Mouse (Mus musculus): ENCODE results near the gene Mrps18c. TPM values are rescaled to one million over a fixed set of nuclear protein-coding genes. Genes with fewer than 3 reads are reported as not detected.

Mrps18c gene
- polyA plus RNA-seq (2014; fragmentation: Nextera tagmentation; extraction: Ambion mirVana) = 154 and 159 TPM in 2 replicates

- ATAC-seq (ENCODE audit: insufficient number of reproducible peaks, insufficient read depth, low FRiP score, low read depth) = peak; percentile 89
- peaks cover 54% of the 10 kb centered on the region for H3K36me3 ChIP-seq (ENCODE audit: control insufficient read depth, insufficient read depth, low read length)
- peak within 1 kb of the TSS; percentile 85 for H3K9ac ChIP-seq (ENCODE audit: low read length)
- peaks cover 0 to 11% of the 10 kb centered on the region in 2 experiments; a peak in 1 of 4 replicates for H3K4me1 ChIP-seq (ENCODE audit: control insufficient read depth in 2 of 2, insufficient read depth in 2 of 2, low read length in 2 of 2)
- H3K4me2 ChIP-seq (ENCODE audit: low read length) = peak within 1 kb of the TSS; percentile 97
- no peak within 1 kb of the TSS for H3K27ac ChIP-seq (replicated peaks in 1 of 2; ENCODE audit: control insufficient read depth in 1 of 2, insufficient read depth in 1 of 2, low read depth in 2 of 2, low read length in 2 of 2)
- WGBS = under 1% methylated on average over 67 of the region's 67 CpGs
- peak within 1 kb of the TSS; percentile 73 to 85 for H3K4me3 ChIP-seq (ENCODE audit: control insufficient read depth in 1 of 2, insufficient read depth in 1 of 2, low read depth in 1 of 2, low read length in 2 of 2)
- no peaks in the 10 kb centered on the region for H3K9me3 ChIP-seq (ENCODE audit: control insufficient read depth, low read length)
- no peaks in the 10 kb centered on the region for H3K27me3 ChIP-seq (ENCODE audit: control insufficient read depth, insufficient read depth, low read length)
These were observed at the start of gene Mrps18c, which contains the start of gene Helq for GRCm38 (mm10) chr5:100798165-100798860. Gene Mrps18c, plus strand, starts transcription at chr5:100798627. Gene Helq, minus strand, starts transcription at chr5:100798598.

GRCm38 (mm10) chr5:100750617-100751255 lies 47.7 kb upstream of the Mrps18c start:
- no peaks in the 10 kb centered on the region for H3K36me3 ChIP-seq (ENCODE audit: control insufficient read depth, insufficient read depth, low read length)
- no peaks in the 10 kb centered on the region for H3K4me1 ChIP-seq (ENCODE audit: control insufficient read depth in 2 of 2, insufficient read depth in 2 of 2, low read length in 2 of 2)
- no peak overlapping the region for H3K9ac ChIP-seq (ENCODE audit: low read length)
- H3K27ac ChIP-seq (replicated peaks in 1 of 2; ENCODE audit: control insufficient read depth in 1 of 2, insufficient read depth in 1 of 2, low read depth in 2 of 2, low read length in 2 of 2) = no peak overlapping the region
- H3K9me3 ChIP-seq (ENCODE audit: control insufficient read depth, low read length) = no peaks in the 10 kb centered on the region
- 80% methylated on average over 10 of the region's 10 CpGs for WGBS
- H3K27me3 ChIP-seq (ENCODE audit: control insufficient read depth, insufficient read depth, low read length) = no peaks in the 10 kb centered on the region
- no peak for ATAC-seq (ENCODE audit: insufficient number of reproducible peaks, insufficient read depth, low FRiP score, low read depth)
- no peak overlapping the region for H3K4me3 ChIP-seq (ENCODE audit: control insufficient read depth in 1 of 2, insufficient read depth in 1 of 2, low read depth in 1 of 2, low read length in 2 of 2)
- H3K4me2 ChIP-seq (ENCODE audit: low read length) = no peak overlapping the region

DNA sequence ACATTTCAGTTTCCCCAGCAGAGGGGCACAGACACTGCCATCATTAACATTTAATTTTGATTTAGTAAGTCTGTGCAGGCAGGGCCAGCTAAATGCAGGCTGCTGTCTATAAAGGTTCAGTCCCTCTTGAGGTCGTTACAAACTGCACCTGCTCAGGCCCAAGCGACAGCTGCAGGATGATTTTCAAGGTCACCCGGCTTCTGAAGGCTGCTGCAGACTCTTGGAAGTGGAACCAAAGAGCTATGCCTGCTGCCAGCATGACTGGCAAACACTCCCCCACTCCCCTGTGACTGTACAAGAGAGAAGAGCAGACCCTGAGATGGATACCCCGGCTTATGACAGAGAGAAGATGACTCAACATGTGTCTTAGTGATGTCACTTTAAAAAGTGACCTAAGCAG lies 46.8 kb upstream of the Mrps18c start:
- Histone ChIP-seq H3K27ac (replicated peaks in 1 of 2; ENCODE audit: control insufficient read depth in 1 of 2, insufficient read depth in 1 of 2, low read depth in 2 of 2, low read length in 2 of 2) (no peak overlapping the region), H3K4me3 (ENCODE audit: control insufficient read depth in 1 of 2, insufficient read depth in 1 of 2, low read depth in 1 of 2, low read length in 2 of 2) (no peak overlapping the region), H3K36me3 (ENCODE audit: control insufficient read depth, insufficient read depth, low read length) (no peaks in the 10 kb centered on the region), H3K9me3 (ENCODE audit: control insufficient read depth, low read length) (no peaks in the 10 kb centered on the region), H3K4me2 (ENCODE audit: low read length) (no peak overlapping the region), H3K27me3 (ENCODE audit: control insufficient read depth, insufficient read depth, low read length) (no peaks in the 10 kb centered on the region), H3K4me1 (ENCODE audit: control insufficient read depth in 2 of 2, insufficient read depth in 2 of 2, low read length in 2 of 2) (no peaks in the 10 kb centered on the region), H3K9ac (ENCODE audit: low read length) (no peak overlapping the region)
- ATAC-seq (ENCODE audit: insufficient number of reproducible peaks, insufficient read depth, low FRiP score, low read depth) = no peak
- 42% methylated on average over 4 of the region's 4 CpGs for WGBS

GRCm38 (mm10) chr5:100753407-100753806 lies 45.0 kb upstream of the Mrps18c start:
- H3K9me3 ChIP-seq (ENCODE audit: control insufficient read depth, low read length) = no peaks in the 10 kb centered on the region
- H3K4me3 ChIP-seq (ENCODE audit: control insufficient read depth in 1 of 2, insufficient read depth in 1 of 2, low read depth in 1 of 2, low read length in 2 of 2) = no peak overlapping the region
- ATAC-seq (ENCODE audit: insufficient number of reproducible peaks, insufficient read depth, low FRiP score, low read depth) = no peak
- H3K9ac ChIP-seq (ENCODE audit: low read length) = no peak overlapping the region
- 78% methylated on average over 7 of the region's 7 CpGs for WGBS
- no peaks in the 10 kb centered on the region for H3K4me1 ChIP-seq (ENCODE audit: control insufficient read depth in 2 of 2, insufficient read depth in 2 of 2, low read length in 2 of 2)
- no peak overlapping the region for H3K27ac ChIP-seq (replicated peaks in 1 of 2; ENCODE audit: control insufficient read depth in 1 of 2, insufficient read depth in 1 of 2, low read depth in 2 of 2, low read length in 2 of 2)
- H3K36me3 ChIP-seq (ENCODE audit: control insufficient read depth, insufficient read depth, low read length) = no peaks in the 10 kb centered on the region
- H3K4me2 ChIP-seq (ENCODE audit: low read length) = no peak overlapping the region
- no peaks in the 10 kb centered on the region for H3K27me3 ChIP-seq (ENCODE audit: control insufficient read depth, insufficient read depth, low read length)

DNA sequence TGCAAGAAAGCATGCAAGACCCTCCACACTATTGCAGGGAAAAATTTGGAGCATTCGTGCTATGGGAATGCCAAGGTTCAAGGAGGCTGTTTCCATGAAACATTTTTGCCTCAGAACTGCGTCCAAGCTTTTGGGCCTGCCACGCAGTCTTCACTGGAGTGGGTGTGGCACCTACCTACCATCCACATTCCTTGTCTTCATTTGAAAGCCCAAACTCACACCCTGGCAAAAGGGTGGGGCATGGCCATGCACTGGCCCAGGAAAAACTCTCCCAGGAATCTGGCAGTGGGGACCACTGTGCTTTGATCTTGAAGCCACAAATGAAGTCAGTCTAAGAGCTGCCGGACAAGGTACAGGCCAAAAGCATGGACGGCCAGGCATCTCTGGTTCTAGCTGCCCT lies 40.3 kb upstream of the Mrps18c start:
- H3K4me1 ChIP-seq (ENCODE audit: control insufficient read depth in 2 of 2, insufficient read depth in 2 of 2, low read length in 2 of 2) = no peaks in the 10 kb centered on the region
- whole genome bisulfite sequencing = 87% methylated on average over 5 of the region's 5 CpGs

GRCm38 (mm10) chr5:100760049-100760663 lies 38.3 kb upstream of the Mrps18c start:
- WGBS = 82% methylated on average over 10 of the region's 10 CpGs
- no peak for ATAC-seq (ENCODE audit: insufficient number of reproducible peaks, insufficient read depth, low FRiP score, low read depth)
- H3K9ac ChIP-seq (ENCODE audit: low read length) = no peak overlapping the region
- H3K9me3 ChIP-seq (ENCODE audit: control insufficient read depth, low read length) = no peaks in the 10 kb centered on the region
- H3K4me3 ChIP-seq (ENCODE audit: control insufficient read depth in 1 of 2, insufficient read depth in 1 of 2, low read depth in 1 of 2, low read length in 2 of 2) = no peak overlapping the region
- H3K27ac ChIP-seq (replicated peaks in 1 of 2; ENCODE audit: control insufficient read depth in 1 of 2, insufficient read depth in 1 of 2, low read depth in 2 of 2, low read length in 2 of 2) = no peak overlapping the region
- H3K4me1 ChIP-seq (ENCODE audit: control insufficient read depth in 2 of 2, insufficient read depth in 2 of 2, low read length in 2 of 2) = no peaks in the 10 kb centered on the region
- no peaks in the 10 kb centered on the region for H3K27me3 ChIP-seq (ENCODE audit: control insufficient read depth, insufficient read depth, low read length)
- peaks cover 33% of the 10 kb centered on the region for H3K36me3 ChIP-seq (ENCODE audit: control insufficient read depth, insufficient read depth, low read length)
- H3K4me2 ChIP-seq (ENCODE audit: low read length) = no peak overlapping the region

More for the DNA sequence above, 40.3 kb upstream of the Mrps18c start:
- no peak overlapping the region for H3K4me2 ChIP-seq (ENCODE audit: low read length)
- H3K27me3 ChIP-seq (ENCODE audit: control insufficient read depth, insufficient read depth, low read length) = no peaks in the 10 kb centered on the region
- peaks cover 12% of the 10 kb centered on the region; the same call in 1 of the 2 replicates for H3K36me3 ChIP-seq (ENCODE audit: control insufficient read depth, insufficient read depth, low read length)
- no peak overlapping the region for H3K9ac ChIP-seq (ENCODE audit: low read length)
- no peak overlapping the region for H3K27ac ChIP-seq (replicated peaks in 1 of 2; ENCODE audit: control insufficient read depth in 1 of 2, insufficient read depth in 1 of 2, low read depth in 2 of 2, low read length in 2 of 2)
- H3K9me3 ChIP-seq (ENCODE audit: control insufficient read depth, low read length) = no peaks in the 10 kb centered on the region
- ATAC-seq (ENCODE audit: insufficient number of reproducible peaks, insufficient read depth, low FRiP score, low read depth) = no peak
- H3K4me3 ChIP-seq (ENCODE audit: control insufficient read depth in 1 of 2, insufficient read depth in 1 of 2, low read depth in 1 of 2, low read length in 2 of 2) = no peak overlapping the region

DNA sequence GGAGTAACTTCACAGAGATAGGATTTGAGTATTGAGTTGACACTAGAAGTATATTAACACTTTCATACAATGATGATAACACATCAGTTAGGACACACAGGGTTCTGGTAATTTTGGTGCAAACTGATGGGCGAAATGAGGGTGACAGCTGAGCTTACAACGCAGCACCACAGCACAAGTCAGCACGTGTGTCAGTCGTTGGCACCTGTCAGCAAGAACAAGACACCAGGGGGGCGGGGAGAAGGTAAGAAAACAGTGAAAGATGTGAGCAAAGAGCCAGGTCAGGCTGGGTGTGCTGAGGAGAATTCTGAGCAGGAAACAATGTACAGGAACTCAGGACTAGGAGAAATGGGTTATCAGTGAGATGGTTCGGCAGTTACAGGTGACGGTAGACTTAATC lies 36.7 kb upstream of the Mrps18c start:
- ATAC-seq (ENCODE audit: insufficient number of reproducible peaks, insufficient read depth, low FRiP score, low read depth) = no peak
- H3K4me1 ChIP-seq (ENCODE audit: control insufficient read depth in 2 of 2, insufficient read depth in 2 of 2, low read length in 2 of 2) = no peaks in the 10 kb centered on the region
- no peaks in the 10 kb centered on the region for H3K27me3 ChIP-seq (ENCODE audit: control insufficient read depth, insufficient read depth, low read length)
- no peak overlapping the region for H3K9ac ChIP-seq (ENCODE audit: low read length)
- peaks cover 48% of the 10 kb centered on the region for H3K36me3 ChIP-seq (ENCODE audit: control insufficient read depth, insufficient read depth, low read length)
- H3K4me3 ChIP-seq (ENCODE audit: control insufficient read depth in 1 of 2, insufficient read depth in 1 of 2, low read depth in 1 of 2, low read length in 2 of 2) = no peak overlapping the region
- WGBS = 78% methylated on average over 7 of the region's 7 CpGs
- no peaks in the 10 kb centered on the region for H3K9me3 ChIP-seq (ENCODE audit: control insufficient read depth, low read length)
- H3K27ac ChIP-seq (replicated peaks in 1 of 2; ENCODE audit: control insufficient read depth in 1 of 2, insufficient read depth in 1 of 2, low read depth in 2 of 2, low read length in 2 of 2) = no peak overlapping the region
- no peak overlapping the region for H3K4me2 ChIP-seq (ENCODE audit: low read length)
